Comparison of ENCODE assay signal across 18 mouse cellular contexts in the genomic region with DNA sequence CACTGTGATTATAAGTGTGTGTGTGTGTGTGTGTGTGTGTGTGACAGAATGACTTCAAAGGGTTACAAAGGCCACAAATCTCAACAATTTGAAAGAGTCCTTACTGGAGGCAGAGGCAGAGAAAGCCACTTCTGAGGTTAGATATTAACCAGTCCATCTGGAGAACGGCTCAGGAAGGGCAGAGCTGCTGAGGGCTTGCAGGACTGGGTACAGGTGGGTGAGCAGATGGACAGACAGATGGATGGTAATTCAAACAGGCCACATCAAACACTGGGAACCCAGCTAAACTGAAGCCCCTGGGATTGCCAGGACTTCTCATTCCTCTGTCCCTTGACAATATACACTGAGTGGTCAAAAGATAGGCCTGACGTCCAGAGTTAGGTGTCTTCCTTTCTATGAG. TPM values are rescaled to one million over a fixed set of nuclear protein-coding genes. Genes with fewer than 3 reads are reported as not detected.
DNase-seq lines count a peak whose midpoint lies in the region; ATAC-seq lines count a peak whose summit lies in the region.
"Had no signal": no experiment of that assay in that cellular context is flagged by ENCODE, and none has a peak within 500 bp of the region (broad histone marks: within the 10 kb centered on the region; RNA-seq: fewer than 3 reads in every experiment).

No protein-coding gene starts in this region.

- WGBS in forebrain, embryonic 13.5 days = 84% methylated on average over 2 of the region's 2 CpGs
- WGBS in forebrain, embryonic 12.5 days = 86% methylated on average over 2 of the region's 2 CpGs
- 72% methylated on average over 2 of the region's 2 CpGs for WGBS in liver, embryonic 13.5 days (ENCODE audit: insufficient replicate concordance)
- 60% methylated on average over 2 of the region's 2 CpGs for WGBS in liver, embryonic 11.5 days
- WGBS in kidney, embryonic 15.5 days = 69% methylated on average over 2 of the region's 2 CpGs

- H3K4me3 ChIP-seq in forebrain, embryonic 13.5 days = no peak overlapping the region
- no peak overlapping the region for H3K4me3 ChIP-seq in forebrain, embryonic 12.5 days (replicated peaks)
- H3K4me3 ChIP-seq in liver, embryonic 13.5 days (replicated peaks) = no peak overlapping the region
- H3K4me3 ChIP-seq in liver, embryonic 11.5 days (ENCODE audit: low read depth, low read length) = no peak overlapping the region
- no peak overlapping the region for H3K4me3 ChIP-seq in kidney, embryonic 15.5 days (replicated peaks)
- H3K4me3 ChIP-seq: hindbrain, embryonic 15.5 days had no signal

- no peak for DNase-seq in liver, embryonic 13.5 days
- no peak for DNase-seq in liver, embryonic 11.5 days (ENCODE audit: low spot score)
- peak; percentile 88 for DNase-seq in brain, adult 2 months (ENCODE audit: low read depth, low spot score)
- no peak for DNase-seq in heart, adult 18-20 months
- DNase-seq in B cell, adult 2 months = no peak
- DNase-seq: adrenal gland, postnatal 14 days; gastrocnemius, postnatal 10 days; layer of hippocampus, adult 9-11 months; thymus, postnatal 25 days had no signal

- no peaks in the 10 kb centered on the region for H3K9me3 ChIP-seq in forebrain, embryonic 13.5 days (replicated peaks)
- H3K9me3 ChIP-seq in forebrain, embryonic 12.5 days = no peaks in the 10 kb centered on the region
- no peaks in the 10 kb centered on the region for H3K9me3 ChIP-seq in liver, embryonic 13.5 days (replicated peaks)
- no peaks in the 10 kb centered on the region for H3K9me3 ChIP-seq in liver, embryonic 11.5 days (ENCODE audit: control insufficient read depth, low read length)
- H3K9me3 ChIP-seq in kidney, embryonic 15.5 days (replicated peaks) = no peaks in the 10 kb centered on the region
- H3K9me3 ChIP-seq: embryonic facial prominence, embryonic 10.5 days; hindbrain, embryonic 15.5 days; midbrain, embryonic 12.5 days had no signal

- 0 out of 2 replicates have a peak overlapping the region, but pooled peaks have one; percentile 96 for H3K9ac ChIP-seq in forebrain, embryonic 13.5 days
- no peak overlapping the region for H3K9ac ChIP-seq in forebrain, embryonic 12.5 days
- H3K9ac ChIP-seq in liver, embryonic 13.5 days = no peak overlapping the region; the same call in 1 of the 2 replicates
- H3K9ac ChIP-seq in liver, embryonic 11.5 days (ENCODE audit: low read depth, low read length) = no peak overlapping the region
- H3K9ac ChIP-seq in kidney, embryonic 15.5 days = no peak overlapping the region
- H3K9ac ChIP-seq: hindbrain, embryonic 15.5 days; midbrain, embryonic 12.5 days had no signal

- no peak for ATAC-seq in forebrain, embryonic 13.5 days
- ATAC-seq in forebrain, embryonic 12.5 days (ENCODE audit: low FRiP score) = no peak
- no peak for ATAC-seq in liver, embryonic 13.5 days (ENCODE audit: low read depth)
- ATAC-seq in liver, embryonic 11.5 days (replicated peaks; ENCODE audit: low FRiP score) = no peak
- ATAC-seq in kidney, embryonic 15.5 days (replicated peaks; ENCODE audit: low FRiP score) = no peak
- ATAC-seq: activated CD4-positive, CD25-positive, alpha-beta regulatory T cell, adult 4 months; Patski had no signal

- H3K4me2 ChIP-seq in forebrain, embryonic 13.5 days = no peak overlapping the region
- H3K4me2 ChIP-seq in forebrain, embryonic 12.5 days = no peak overlapping the region
- H3K4me2 ChIP-seq in liver, embryonic 13.5 days = no peak overlapping the region
- no peak overlapping the region for H3K4me2 ChIP-seq in liver, embryonic 11.5 days
- peak overlapping the region; percentile 12; the same call in 1 of the 2 replicates for H3K4me2 ChIP-seq in kidney, embryonic 15.5 days

- no peaks in the 10 kb centered on the region for H3K27me3 ChIP-seq in forebrain, embryonic 13.5 days
- H3K27me3 ChIP-seq in forebrain, embryonic 12.5 days = no peaks in the 10 kb centered on the region
- H3K27me3 ChIP-seq in liver, embryonic 13.5 days = no peaks in the 10 kb centered on the region
- no peaks in the 10 kb centered on the region for H3K27me3 ChIP-seq in liver, embryonic 11.5 days (replicated peaks; ENCODE audit: control insufficient read depth, insufficient read depth, low read length)
- no peaks in the 10 kb centered on the region for H3K27me3 ChIP-seq in kidney, embryonic 15.5 days
- H3K27me3 ChIP-seq: hindbrain, embryonic 15.5 days; midbrain, embryonic 12.5 days; Patski had no signal

- H3K27ac ChIP-seq in forebrain, embryonic 13.5 days = no peak overlapping the region
- H3K27ac ChIP-seq in forebrain, embryonic 12.5 days = no peak overlapping the region
- peak overlapping the region; percentile 83; the same call in 1 of the 2 replicates for H3K27ac ChIP-seq in liver, embryonic 13.5 days
- H3K27ac ChIP-seq in liver, embryonic 11.5 days (ENCODE audit: low read depth, low read length) = no peak overlapping the region
- peak overlapping the region; percentile 98 for H3K27ac ChIP-seq in kidney, embryonic 15.5 days
- H3K27ac ChIP-seq: macrophage had no signal

- peaks cover 29% of the 10 kb centered on the region for H3K4me1 ChIP-seq in forebrain, embryonic 13.5 days
- H3K4me1 ChIP-seq in forebrain, embryonic 12.5 days = peaks cover 25% of the 10 kb centered on the region
- peaks cover 38% of the 10 kb centered on the region for H3K4me1 ChIP-seq in liver, embryonic 13.5 days (replicated peaks)
- H3K4me1 ChIP-seq in liver, embryonic 11.5 days (replicated peaks; ENCODE audit: control insufficient read depth, insufficient read depth, low read length) = peaks cover 23% of the 10 kb centered on the region
- H3K4me1 ChIP-seq in kidney, embryonic 15.5 days = peaks cover 40% of the 10 kb centered on the region

- H3K36me3 ChIP-seq in forebrain, embryonic 13.5 days (ENCODE audit: poor library complexity, severe bottlenecking) = peaks cover 6% of the 10 kb centered on the region
- peaks cover 8% of the 10 kb centered on the region for H3K36me3 ChIP-seq in forebrain, embryonic 12.5 days (replicated peaks)
- peaks cover 4% of the 10 kb centered on the region; the same call in 1 of the 2 replicates for H3K36me3 ChIP-seq in liver, embryonic 13.5 days
- H3K36me3 ChIP-seq in liver, embryonic 11.5 days (ENCODE audit: control insufficient read depth, insufficient read depth, low read length) = no peaks in the 10 kb centered on the region; the same call in 1 of the 2 replicates
- peaks cover 6% of the 10 kb centered on the region; the same call in 1 of the 2 replicates for H3K36me3 ChIP-seq in kidney, embryonic 15.5 days
- H3K36me3 ChIP-seq: hindbrain, embryonic 15.5 days had no signal

RNA-seq across cellular contexts. Expression of a gene that starts 1.3 kb away (rescaled TPM):
- 378 and 381 TPM in 2 replicates for polyA plus RNA-seq in forebrain, embryonic 13.5 days (2015; fragmentation: Nextera tagmentation; extraction: Ambion mirVana)
- 381 and 393 TPM in 2 replicates for polyA plus RNA-seq in forebrain, embryonic 12.5 days (2016; fragmentation: Nextera tagmentation; extraction: Ambion mirVana)
- polyA plus RNA-seq in liver, embryonic 13.5 days (2015; fragmentation: Nextera tagmentation; extraction: Ambion mirVana) = 55.2 and 64.0 TPM in 2 replicates
- 147 and 149 TPM in 2 replicates for polyA plus RNA-seq in liver, embryonic 11.5 days (2014; fragmentation: Nextera tagmentation; extraction: Ambion mirVana)
- polyA plus RNA-seq in kidney, embryonic 15.5 days (2015; fragmentation: Nextera tagmentation; extraction: Ambion mirVana) = 289 and 308 TPM in 2 replicates
- total RNA-seq in heart, adult 18-20 months (2021) = 100 to 1,000 TPM; 193 to 203 TPM

RNA-seq across cellular contexts. Expression of a gene that starts 11.7 kb away (rescaled TPM):
- 2.6 and 3.0 TPM in 2 replicates for polyA plus RNA-seq in forebrain, embryonic 13.5 days (2015; fragmentation: Nextera tagmentation; extraction: Ambion mirVana)
- 3.4 and 3.7 TPM in 2 replicates for polyA plus RNA-seq in forebrain, embryonic 12.5 days (2016; fragmentation: Nextera tagmentation; extraction: Ambion mirVana)
- 4.5 and 5.0 TPM in 2 replicates for polyA plus RNA-seq in liver, embryonic 13.5 days (2015; fragmentation: Nextera tagmentation; extraction: Ambion mirVana)
- polyA plus RNA-seq in liver, embryonic 11.5 days (2014; fragmentation: Nextera tagmentation; extraction: Ambion mirVana) = 6.0 and 6.7 TPM in 2 replicates
- 12.0 and 13.0 TPM in 2 replicates for polyA plus RNA-seq in kidney, embryonic 15.5 days (2015; fragmentation: Nextera tagmentation; extraction: Ambion mirVana)
- total RNA-seq in heart, adult 18-20 months (2021) = 1 to 10 TPM; 1.5 to 2.6 TPM

RNA-seq across cellular contexts. Expression of a gene that starts 31.5 kb away (rescaled TPM):
- polyA plus RNA-seq in forebrain, embryonic 13.5 days (2015; fragmentation: Nextera tagmentation; extraction: Ambion mirVana) = 1.5 and 1.7 TPM in 2 replicates
- polyA plus RNA-seq in forebrain, embryonic 12.5 days (2016; fragmentation: Nextera tagmentation; extraction: Ambion mirVana) = 1.8 and 2.2 TPM in 2 replicates
- polyA plus RNA-seq in liver, embryonic 13.5 days (2015; fragmentation: Nextera tagmentation; extraction: Ambion mirVana) = 0.30 and 0.32 TPM in 2 replicates
- polyA plus RNA-seq in liver, embryonic 11.5 days (2014; fragmentation: Nextera tagmentation; extraction: Ambion mirVana) = 0.32 and 0.51 TPM in 2 replicates
- 3.4 and 5.8 TPM in 2 replicates for polyA plus RNA-seq in kidney, embryonic 15.5 days (2015; fragmentation: Nextera tagmentation; extraction: Ambion mirVana)
- total RNA-seq in heart, adult 18-20 months (2021) = 10 to 100 TPM; 22.7 to 29.1 TPM
- polyA plus RNA-seq: Patski had no signal

Comparison
In these comparisons a context has a peak if more than half of its experiments do, and no peak if none do; other contexts are left out.
1. H3K27ac ChIP-seq: peak in liver, embryonic 13.5 days (single experiment) and kidney, embryonic 15.5 days (single experiment); none in forebrain, embryonic 13.5 days (single experiment), forebrain, embryonic 12.5 days (single experiment) and liver, embryonic 11.5 days (single experiment).